Mouse (Mus musculus) C2C12 (cell line): ENCODE results near the gene Nprl2.

Experiments used
- CEBPB ChIP-seq: IDR thresholded peaks from one replicate; pipeline ENCODE4 v1.6.1; 2011; ENCODE audit warnings: low read depth, mild to moderate bottlenecking, control low read depth, moderate library complexity
- CTCF ChIP-seq: IDR thresholded peaks from one replicate; pipeline ENCODE4 v1.5.1; 2011; ENCODE audit not compliant: control insufficient read depth, insufficient read depth, insufficient read length
- FOSL1 ChIP-seq: IDR thresholded peaks from one replicate; pipeline ENCODE4 v1.8.0; 2011; ENCODE audit warnings: mild to moderate bottlenecking, low read length; ENCODE audit not compliant: poor library complexity, insufficient read depth, severe bottlenecking
- MAX ChIP-seq: IDR thresholded peaks from one replicate; pipeline ENCODE4 v1.6.1; 2011; ENCODE audit warnings: mild to moderate bottlenecking, control low read depth
- MYOD1 ChIP-seq: IDR thresholded peaks from one replicate; pipeline ENCODE4 v1.6.1; 2011; ENCODE audit warnings: low read depth; ENCODE audit not compliant: control insufficient read depth, insufficient read length
- USF1 ChIP-seq: IDR thresholded peaks from one replicate; pipeline ENCODE4 v1.6.1; 2011; ENCODE audit warnings: low read depth, mild to moderate bottlenecking, control low read depth, moderate library complexity

GRCm38 (mm10) chr9:107554319-107554825 is 12.3 kb downstream of the Nprl2 start:
- TF ChIP-seq CTCF (no peak), MYOD1 (no peak), MAX (peak; percentile 73), FOSL1 (no peak), USF1 (no peak), CEBPB (no peak)
